Mouse (Mus musculus) megakaryocyte progenitor cell, adult 5-6 weeks (primary cell): ENCODE measurements around the gene Cttnbp2nl. TPM values are rescaled to one million over a fixed set of nuclear protein-coding genes. Genes with fewer than 3 reads are reported as not detected.
A peak's percentile ranks its signal among the peaks of the same experiment; 100 is the strongest.

Source experiments
- ATAC-seq: replicated peaks from 2 replicates; pipeline ENCODE4 v1.8.0; 2016; ENCODE audit warnings: mild to moderate bottlenecking, moderate TSS enrichment, inconsistent platforms; ENCODE audit not compliant: poor library complexity
- total RNA-seq, 2 experiments: library from RNA; stranded (forward) in 1 of 2; stranded (reverse) in 1 of 2; fragments of 157-497, 149-512 nt in 1 of 2; fragments of 200-1000 nt in 1 of 2; gene quantifications; 2 replicates each; pipeline versions ENCODE4 v1.2.3 to v1.2.4; 2015 to 2017

Cttnbp2nl gene
- total RNA-seq, 2 experiments from 2014 or later, result 0.39 TPM; not detected in 1

DNA sequence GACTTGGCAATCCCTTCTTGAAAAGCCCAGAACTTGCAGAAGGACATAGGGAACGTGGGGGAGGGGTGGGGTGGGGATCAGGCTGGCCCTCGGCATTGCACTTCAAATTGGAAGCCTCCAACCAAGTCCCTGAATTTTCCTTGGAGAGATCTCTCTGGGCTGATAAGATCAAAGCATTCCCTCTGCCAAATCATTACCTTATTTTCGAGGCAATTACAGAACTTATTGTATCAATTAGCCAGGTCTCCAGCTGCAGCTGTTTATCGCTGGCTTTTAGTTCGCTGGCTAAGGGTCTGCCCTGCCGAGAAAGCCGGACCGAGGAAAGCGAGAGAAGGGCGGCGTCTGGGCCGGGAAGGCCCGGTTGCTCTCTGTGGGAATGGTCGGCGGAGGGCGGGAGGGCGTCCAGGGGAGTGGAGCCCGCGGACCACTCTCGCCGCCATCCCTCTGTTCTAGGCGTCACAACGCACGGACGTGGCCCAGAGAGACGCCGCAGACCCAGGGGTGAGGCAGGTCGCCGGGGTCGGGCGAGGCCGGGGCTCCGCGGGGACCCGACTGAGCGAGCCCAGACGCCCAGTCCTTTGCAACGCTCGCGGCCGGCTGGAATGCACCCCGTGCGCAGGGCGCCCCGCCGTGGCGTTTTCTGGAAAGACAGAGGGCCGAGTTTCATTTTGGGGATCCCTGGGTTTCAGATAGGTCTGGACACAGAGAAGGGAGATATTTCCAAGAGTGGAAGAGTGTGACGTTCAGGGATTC is 85.2 kb downstream of the Cttnbp2nl start:
- peak; percentile 93 for ATAC-seq

DNA sequence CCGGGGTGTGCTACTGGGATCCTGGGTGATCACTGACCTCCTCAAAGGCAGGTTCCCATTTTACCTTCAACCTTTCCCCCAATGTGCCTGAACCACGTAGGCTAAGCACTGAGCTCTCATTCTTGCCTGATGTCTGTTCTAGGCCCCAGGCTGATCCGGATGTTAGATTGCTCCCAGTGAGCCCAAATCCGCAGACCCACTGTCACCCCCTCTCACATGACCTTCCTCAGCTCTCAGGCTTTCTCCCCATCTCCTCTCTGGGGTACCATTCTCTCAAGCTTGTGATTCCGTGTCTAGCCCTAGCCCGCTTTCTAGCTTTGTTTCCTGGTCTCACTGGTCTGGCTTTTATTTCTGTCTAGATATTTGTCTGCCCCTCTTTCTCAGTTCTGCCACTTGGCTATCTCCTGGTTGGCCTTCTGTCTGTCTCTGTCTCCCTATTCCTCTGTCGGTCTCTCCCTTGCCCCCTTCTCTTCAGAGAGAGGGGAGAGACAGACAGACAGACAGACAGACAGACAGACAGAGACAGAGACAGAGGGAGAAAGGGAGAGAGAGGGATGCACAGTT is 86.9 kb downstream of the Cttnbp2nl start:
- ATAC-seq, result no peak

DNA sequence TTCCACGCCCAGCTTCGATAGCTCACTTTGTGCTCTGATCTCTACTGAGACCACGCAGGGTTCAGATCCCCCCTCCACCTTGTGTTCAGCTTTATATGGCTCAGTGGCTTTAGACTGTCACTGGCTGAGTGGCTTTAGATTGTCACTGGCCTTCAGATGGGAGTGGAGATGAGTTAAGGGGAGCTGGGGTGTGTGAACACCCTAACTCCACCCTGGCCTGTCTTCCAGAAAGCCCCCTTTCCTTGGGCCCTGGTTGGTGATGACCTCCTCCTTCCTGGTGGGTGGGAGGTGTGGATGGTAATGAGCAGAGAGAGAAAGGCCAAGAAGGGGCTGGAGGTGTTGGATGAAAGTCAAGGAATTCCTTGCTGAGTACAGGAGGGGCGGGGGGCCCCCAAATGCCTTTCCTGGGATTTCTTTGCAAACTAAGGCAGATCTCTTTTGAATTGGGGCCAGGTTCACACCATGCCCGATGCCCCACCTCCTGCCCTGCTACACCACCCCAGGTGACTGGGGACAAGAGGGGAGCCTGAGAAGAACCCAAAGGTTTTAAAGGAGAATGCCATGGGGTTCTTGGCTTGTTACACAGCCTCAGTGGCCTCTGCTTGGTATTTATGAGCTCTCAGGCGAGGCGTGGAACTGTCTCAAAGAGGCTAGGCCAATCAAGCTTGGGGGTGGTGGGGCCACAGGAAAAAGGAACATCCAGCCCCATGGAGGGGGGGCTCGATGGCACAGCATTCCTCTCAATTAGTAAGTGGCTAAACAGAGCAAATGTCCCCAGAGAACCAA is 87.7 kb downstream of the Cttnbp2nl start:
- ATAC-seq, result no peak

DNA sequence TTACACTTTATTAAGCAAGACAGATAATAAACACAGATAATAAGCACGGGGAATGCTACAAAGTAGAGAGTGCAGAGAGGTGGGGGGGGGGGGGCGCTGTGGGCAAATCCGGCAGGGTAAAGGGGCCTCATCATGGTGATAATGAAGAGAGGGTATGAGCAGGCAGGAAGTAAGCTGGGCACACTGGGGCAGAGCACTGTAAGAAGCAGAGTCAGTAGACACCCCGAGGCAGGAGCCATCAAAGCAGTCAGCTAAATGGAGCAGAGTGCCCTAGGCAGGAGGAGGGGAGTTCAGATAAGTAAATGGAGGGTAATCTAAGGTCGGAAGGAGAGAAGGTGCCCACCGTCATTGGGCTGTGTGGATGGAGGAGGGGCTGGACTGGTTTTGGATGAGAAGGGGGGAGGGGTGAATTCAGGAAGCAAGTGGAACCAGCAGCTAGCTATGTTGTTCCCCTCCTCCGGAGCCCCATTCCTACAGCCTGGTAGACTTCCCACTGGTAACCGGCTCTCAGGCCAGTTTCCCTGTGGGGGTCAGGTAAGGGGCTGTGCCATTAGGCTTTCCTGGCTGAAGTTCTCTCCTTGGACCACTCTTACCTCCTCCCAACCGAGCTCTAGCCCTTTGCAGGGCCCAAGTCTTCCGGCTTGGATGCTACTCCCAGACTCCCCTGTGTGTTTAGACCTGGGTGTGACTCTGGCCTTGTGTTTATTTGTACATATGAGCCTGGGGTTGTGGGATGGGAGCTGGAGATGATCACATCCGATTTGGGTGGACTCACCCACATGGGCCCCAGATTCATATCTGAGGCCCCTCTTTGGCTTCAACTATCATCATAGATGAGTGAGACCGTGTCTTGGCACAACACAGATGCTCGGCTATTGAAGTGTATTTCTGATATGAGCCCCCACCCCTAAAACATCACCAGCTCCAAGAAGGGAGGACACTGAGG is 89.3 kb downstream of the Cttnbp2nl start:
- ATAC-seq, result peak; percentile 18

DNA sequence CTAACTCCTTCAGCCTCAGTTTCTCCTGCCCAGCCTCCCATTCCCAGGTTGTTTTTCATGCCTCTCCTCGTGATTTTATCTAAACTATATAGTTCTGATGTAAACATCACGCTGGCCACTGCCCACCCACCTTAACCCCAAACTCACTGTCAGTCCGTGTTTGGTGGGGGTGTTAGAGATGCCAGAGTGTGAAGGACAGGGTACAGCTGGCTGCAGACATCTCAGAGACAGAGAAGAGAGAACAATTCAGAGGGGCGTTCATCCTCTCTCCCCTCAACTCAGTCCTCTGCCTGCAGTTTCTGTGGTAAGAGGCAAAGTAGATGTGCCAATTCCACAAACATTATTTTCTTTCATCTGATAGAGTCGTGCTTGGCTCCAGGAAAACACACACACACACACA is 90.1 kb downstream of the Cttnbp2nl start:
- no peak for ATAC-seq

DNA sequence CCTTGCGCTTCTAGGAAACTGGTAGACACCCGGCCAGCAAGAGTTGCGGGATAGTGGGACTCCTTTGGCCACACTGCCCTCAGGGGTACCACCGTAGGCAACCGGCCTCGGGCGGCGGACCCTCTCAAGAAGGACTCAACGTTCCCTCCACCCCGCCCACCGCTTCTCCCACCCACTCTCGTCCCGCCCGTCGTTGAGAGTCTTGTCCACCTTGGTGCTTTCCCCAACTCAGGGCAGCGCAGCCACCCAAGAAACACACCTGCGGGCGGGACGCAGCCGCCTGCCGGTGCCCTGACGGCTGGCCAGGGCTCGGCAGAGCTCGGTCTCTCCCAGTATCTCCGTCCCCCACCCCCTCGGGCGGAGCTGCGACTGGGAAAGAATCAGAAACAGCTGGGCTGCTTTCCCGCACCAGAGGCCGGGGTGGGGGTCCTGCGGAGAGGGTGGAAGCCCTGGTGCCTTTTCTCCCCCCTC is 90.8 kb downstream of the Cttnbp2nl start:
- ATAC-seq, result no peak

DNA sequence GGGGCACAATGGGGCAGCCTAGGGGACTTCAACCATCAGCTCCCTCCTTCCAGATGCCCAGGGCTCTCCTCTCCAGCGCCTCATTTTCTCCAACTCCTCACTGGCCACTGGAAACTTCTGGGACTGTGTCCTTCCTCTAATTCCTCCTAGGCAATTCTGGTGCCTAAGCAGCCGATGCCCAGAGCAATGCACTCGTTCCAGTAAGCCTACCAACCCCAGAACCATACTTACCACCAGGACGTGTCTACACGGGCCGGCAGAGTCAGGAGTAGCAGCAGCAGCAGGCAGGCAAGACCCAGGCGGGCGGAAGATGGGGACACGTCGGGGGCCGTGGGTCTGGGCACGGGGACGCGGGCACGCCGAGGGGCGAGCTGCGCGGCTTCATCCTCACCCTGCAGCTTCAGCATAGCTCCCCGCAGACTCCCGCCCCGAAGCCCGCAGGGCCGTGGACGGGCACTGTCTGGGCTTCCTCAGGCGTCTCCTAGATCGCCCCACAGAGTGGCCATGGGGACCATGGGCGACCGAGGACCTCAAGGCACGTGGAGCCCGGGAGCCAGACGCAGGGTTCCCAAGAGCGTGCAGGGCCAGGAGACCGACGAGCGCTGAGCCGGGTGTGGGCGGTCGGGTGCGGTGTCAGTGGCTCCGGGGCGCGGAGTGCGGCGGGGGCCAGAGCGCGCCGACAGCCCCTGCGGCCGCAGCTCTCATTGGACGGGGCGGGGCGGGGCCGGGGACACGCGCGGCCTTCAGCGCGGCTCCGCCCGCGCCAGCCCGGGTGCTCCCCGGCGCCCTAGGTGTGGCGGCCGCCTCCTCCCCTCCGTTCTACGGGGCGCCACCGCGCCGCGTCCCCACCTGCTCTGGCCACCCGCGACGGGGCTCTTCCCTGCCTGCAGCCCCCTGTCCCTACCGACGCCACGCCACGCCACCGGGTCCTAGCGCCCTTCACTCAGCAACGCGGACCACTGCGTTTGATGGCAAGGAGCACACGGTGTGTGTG is 91.6 kb downstream of the Cttnbp2nl start, which contains the start of gene Wnt2b:
Gene Wnt2b, minus strand, starts transcription at position 856 of the 994 bp plus-strand sequence.
- peak; percentile 28 for ATAC-seq

DNA sequence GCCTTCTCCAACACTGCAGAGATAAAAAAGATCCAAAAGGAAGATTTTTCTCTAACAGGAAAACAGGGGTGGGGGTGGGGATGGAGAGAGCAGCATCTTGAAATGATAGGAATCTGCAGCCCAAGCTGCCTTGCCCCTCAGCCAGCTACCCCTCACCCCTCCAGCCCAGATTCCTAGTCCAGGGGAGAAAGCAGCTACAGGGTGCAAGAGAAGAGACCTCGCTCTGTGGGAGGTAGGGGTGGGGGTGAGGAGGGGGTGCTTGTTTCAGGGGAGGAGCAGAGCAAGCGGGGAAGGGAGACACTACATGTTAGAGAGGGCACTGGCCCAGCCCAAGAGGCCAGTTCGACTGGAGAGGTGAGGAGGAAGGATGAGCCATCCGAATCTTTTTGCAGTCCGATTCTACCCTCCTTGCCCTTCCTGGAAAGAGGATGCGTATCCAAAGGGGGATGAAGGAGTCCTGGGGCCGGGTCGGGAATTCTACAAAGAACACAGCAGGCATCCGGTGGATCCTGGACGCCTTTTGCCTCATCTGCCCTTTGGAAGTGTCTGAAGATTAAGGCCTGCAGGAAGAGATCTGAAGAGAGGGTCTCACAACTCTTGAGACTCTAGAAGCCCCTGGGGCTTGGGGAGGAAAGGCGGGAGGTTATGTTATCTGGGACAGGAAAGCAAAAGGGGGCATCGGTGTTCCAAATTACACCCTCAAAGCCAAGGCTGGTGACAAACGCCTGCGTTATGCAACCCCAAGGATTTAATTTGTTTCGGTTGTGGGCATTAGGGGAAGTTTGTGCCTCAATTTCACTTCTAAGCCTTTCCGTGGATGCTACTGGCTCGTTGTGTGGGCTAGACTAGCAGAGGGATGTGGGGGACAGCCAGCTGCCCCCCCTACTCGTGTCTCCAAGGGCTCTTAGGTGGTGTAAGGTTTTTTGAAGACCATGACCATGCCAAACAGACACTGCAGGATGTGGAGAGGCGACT is 92.6 kb downstream of the Cttnbp2nl start:
- ATAC-seq, result peak; percentile 38; the same call in 1 of the 2 replicates

DNA sequence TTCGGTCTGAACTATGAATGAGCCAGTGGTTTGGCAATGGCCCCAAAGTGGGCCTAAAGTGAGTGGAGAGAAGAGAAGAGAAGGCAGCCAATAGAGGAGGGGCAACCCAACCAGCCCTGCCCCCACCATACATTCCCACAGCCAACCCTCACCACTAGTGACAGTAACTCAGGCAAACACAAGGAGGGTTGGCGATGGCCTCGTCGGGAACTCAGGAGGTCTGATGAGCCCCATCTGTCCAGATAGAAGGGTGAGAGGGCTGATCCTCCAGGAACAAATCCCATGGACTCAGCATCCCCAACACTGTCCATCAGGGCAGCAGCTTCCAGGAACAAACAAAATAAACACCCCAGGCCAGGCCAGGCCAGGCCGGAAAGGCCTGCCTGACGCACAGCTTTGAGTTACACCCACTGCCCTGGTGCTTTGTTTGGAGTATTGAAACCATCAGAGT is 96.8 kb downstream of the Cttnbp2nl start:
- no peak for ATAC-seq

DNA sequence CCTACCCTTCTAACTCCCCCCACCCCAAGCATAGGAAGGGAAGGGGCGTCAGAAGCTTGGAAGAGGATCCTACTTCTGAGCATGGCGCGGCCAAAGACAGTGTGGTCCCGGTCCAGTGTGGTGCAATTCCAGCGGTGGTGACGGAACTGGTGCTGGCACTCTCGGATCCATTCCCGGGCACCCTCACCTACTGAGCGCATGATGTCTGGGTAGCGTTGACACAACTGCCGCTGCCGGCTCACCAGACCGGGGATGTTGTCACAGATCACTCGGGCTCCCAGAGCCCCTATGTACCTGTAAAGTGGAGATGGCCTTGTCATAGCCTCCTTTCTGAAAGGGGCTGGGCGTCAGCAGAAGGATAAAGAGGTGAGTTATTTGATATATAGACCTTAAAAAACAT is 98.4 kb downstream of the Cttnbp2nl start:
- ATAC-seq, result no peak

DNA sequence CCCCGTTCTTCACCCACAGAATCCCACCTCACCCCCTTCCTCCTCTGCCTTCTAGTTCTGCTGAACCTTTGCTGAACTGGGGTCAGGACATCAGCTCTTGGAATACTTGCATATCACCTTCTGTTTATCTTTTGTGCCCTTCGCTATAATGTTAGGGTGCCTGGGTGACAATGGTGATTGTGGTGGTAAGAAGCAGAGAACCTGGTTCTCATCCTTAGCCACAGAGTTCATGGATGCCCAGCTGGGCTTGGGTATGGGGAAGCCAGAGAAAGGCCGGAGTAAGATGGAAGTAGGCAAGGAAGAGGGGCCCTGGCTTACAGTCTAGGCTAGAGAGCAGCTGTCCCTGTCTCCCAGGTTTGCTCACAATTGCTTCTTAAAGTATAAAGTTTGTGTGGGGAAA is 98.8 kb downstream of the Cttnbp2nl start:
- no peak for ATAC-seq

DNA sequence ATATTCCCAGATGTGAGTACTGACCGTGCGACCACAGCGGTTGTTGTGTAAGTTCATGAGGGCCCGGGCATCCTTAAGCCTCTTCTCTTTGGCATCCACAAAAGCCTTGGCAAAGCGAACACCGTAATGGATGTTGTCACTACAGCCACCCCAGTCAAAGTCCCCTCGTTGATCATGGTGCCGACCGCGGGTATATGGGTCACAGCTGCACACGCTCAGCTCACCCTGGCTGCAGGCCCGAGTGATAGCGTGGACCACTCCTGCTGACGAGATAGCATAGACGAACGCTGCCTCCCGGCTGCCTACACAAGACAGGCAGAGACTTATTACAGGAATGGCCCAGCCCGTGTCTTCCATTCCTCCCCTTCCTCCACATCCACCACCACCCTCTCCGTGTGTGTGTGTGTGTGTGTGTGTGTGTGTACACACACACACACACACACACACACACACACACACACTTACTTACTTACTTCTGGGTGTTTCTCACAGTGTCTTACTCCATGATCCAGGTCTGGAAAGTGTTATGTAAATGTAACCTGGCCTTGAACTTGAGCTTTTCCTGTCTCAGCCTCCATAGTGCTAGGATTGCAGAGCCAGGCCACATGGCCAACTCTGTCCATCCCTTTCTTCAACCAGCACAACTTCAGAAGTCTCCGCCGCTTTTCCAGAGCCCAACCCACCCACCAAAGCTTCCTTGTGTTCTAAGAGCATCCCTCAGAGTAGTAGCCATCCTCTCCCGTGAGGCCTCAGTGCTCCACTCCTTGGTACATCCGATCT is 99.9 kb downstream of the Cttnbp2nl start:
- no peak for ATAC-seq

Other genes starting within 250 kb of the Cttnbp2nl start
- 5.8 and 8.9 TPM in 2 replicates for gene Mov10, start 234.6 kb downstream of the Cttnbp2nl start, total RNA-seq (2015)
- 2.0 and 4.4 TPM in 2 replicates for gene Mov10, start 234.6 kb downstream of the Cttnbp2nl start, total RNA-seq (2017)
- gene St7l, start 189.1 kb downstream of the Cttnbp2nl start, total RNA-seq (2015), result 22.8 and 34.5 TPM in 2 replicates
- 28.3 and 30.7 TPM in 2 replicates for gene St7l, start 189.1 kb downstream of the Cttnbp2nl start, total RNA-seq (2017)
- gene Capza1, start 188.6 kb downstream of the Cttnbp2nl start, total RNA-seq (2015), result 273 and 301 TPM in 2 replicates
- 270 and 294 TPM in 2 replicates for gene Capza1, start 188.6 kb downstream of the Cttnbp2nl start, total RNA-seq (2017)
- gene Wnt2b, start 91.2 kb downstream of the Cttnbp2nl start, total RNA-seq (2015), result not detected in 2 replicates
- not detected in 2 replicates for gene Wnt2b, start 91.2 kb downstream of the Cttnbp2nl start, total RNA-seq (2017)
- not detected in 2 replicates for gene 4930564D02Rik, start 13.7 kb upstream of the Cttnbp2nl start, total RNA-seq (2015)
- not detected in 2 replicates for gene 4930564D02Rik, start 13.7 kb upstream of the Cttnbp2nl start, total RNA-seq (2017)